Mouse (Mus musculus): ENCODE results near the gene Hs2st1.

DNA sequence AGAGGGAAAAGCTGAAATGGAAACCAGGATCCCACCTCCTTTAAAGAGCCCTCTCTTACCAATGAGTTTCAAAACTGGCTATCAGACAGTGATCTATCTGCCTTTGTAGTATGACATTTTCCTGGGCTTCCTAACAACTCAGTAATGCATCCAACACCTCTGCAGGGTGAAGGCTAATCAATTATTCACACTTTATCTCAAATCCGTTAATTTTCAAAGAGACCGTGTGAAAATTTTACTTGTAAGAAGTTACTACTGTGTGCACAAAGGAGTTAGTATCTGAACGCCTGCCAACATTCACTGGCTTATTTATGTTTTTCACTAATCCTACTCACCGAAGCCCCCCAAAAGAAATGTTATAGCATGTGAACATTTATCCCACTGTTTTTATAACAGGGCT is 24.1 kb downstream of the Hs2st1 start:
- TF ChIP-seq GATA1 (IDR thresholded peaks at IDR 0.05; ENCODE audit: low read length) (no peak), TAL1 (IDR thresholded peaks at IDR 0.05; ENCODE audit: low read length) (no peak)

Measured in erythroblast, embryonic 14.5 days (primary cell).